Mouse (Mus musculus): ENCODE measurements around the gene Megf11. TPM values are rescaled to one million over a fixed set of nuclear protein-coding genes. Genes with fewer than 3 reads are reported as not detected.
A peak's percentile ranks its signal among the peaks of the same experiment; 100 is the strongest.

Megf11 gene
- total RNA-seq, 2 experiments from 2014 or later = 14.1 to 18.5 TPM

GRCm38 (mm10) chr9:64570448-64570847 is 185.0 kb downstream of the Megf11 start:
- no peak for TF ChIP-seq CTCF (conservative IDR thresholded peaks at IDR 0.05)
- Histone ChIP-seq H3K27ac (no peak overlapping the region), H3K4me3 (no peak overlapping the region)
- DNase-seq (ENCODE audit: low spot score in 2 of 2) = no peak

- H3K4me3 ChIP-seq = no peak overlapping the region
- no peak for TF ChIP-seq CTCF (conservative IDR thresholded peaks at IDR 0.05)
- H3K27ac ChIP-seq = no peak overlapping the region
- no peak for DNase-seq (ENCODE audit: low spot score in 2 of 2)
Measured at GRCm38 (mm10) chr9:64571091-64571490, 185.7 kb downstream of the Megf11 start.

- Histone ChIP-seq H3K4me3 (no peak overlapping the region), H3K27ac (0 out of 2 replicates have a peak overlapping the region, but pooled peaks have one; percentile 5)
- DNase-seq (ENCODE audit: low spot score in 2 of 2) = no peak
- TF ChIP-seq CTCF (conservative IDR thresholded peaks at IDR 0.05) = no peak
Measured at GRCm38 (mm10) chr9:64572629-64573190, 187.3 kb downstream of the Megf11 start.

- no peak for TF ChIP-seq CTCF (conservative IDR thresholded peaks at IDR 0.05)
- Histone ChIP-seq H3K4me3 (no peak overlapping the region), H3K27ac (no peak overlapping the region)
- no peak for DNase-seq (ENCODE audit: low spot score in 2 of 2)
Measured at GRCm38 (mm10) chr9:64575658-64576057, 190.2 kb downstream of the Megf11 start.

- Histone ChIP-seq H3K27ac (no peak overlapping the region), H3K4me3 (no peak overlapping the region)
- no peak for TF ChIP-seq CTCF (conservative IDR thresholded peaks at IDR 0.05)
- no peak for DNase-seq (ENCODE audit: low spot score in 2 of 2)
Measured at GRCm38 (mm10) chr9:64576143-64576878, 190.9 kb downstream of the Megf11 start.

- no peak overlapping the region for H3K27ac ChIP-seq
Measured at GRCm38 (mm10) chr9:64577156-64577555, 191.7 kb downstream of the Megf11 start.

GRCm38 (mm10) chr9:64578014-64578413 is 192.6 kb downstream of the Megf11 start:
- Histone ChIP-seq H3K27ac (no peak overlapping the region), H3K4me3 (no peak overlapping the region)
- DNase-seq (ENCODE audit: low spot score in 2 of 2) = no peak
- no peak for TF ChIP-seq CTCF (conservative IDR thresholded peaks at IDR 0.05)

More at GRCm38 (mm10) chr9:64577156-64577555, 191.7 kb downstream of the Megf11 start:
- H3K4me3 ChIP-seq = no peak overlapping the region
- DNase-seq (ENCODE audit: low spot score in 2 of 2) = no peak
- TF ChIP-seq CTCF (conservative IDR thresholded peaks at IDR 0.05) = no peak

- no peak for DNase-seq (ENCODE audit: low spot score in 2 of 2)
- no peak overlapping the region for H3K4me3 ChIP-seq
- no peak for TF ChIP-seq CTCF (conservative IDR thresholded peaks at IDR 0.05)
- H3K27ac ChIP-seq = no peak overlapping the region
Measured at GRCm38 (mm10) chr9:64579306-64579705, 193.9 kb downstream of the Megf11 start.

- no peak for TF ChIP-seq CTCF (conservative IDR thresholded peaks at IDR 0.05)
- H3K4me3 ChIP-seq = no peak overlapping the region
Measured at GRCm38 (mm10) chr9:64586292-64586691, 200.9 kb downstream of the Megf11 start.

GRCm38 (mm10) chr9:64587991-64588390 is 202.6 kb downstream of the Megf11 start:
- H3K27ac ChIP-seq = no peak overlapping the region
- no peak for TF ChIP-seq CTCF (conservative IDR thresholded peaks at IDR 0.05)
- no peak for DNase-seq (ENCODE audit: low spot score in 2 of 2)
- no peak overlapping the region for H3K4me3 ChIP-seq

More at GRCm38 (mm10) chr9:64586292-64586691, 200.9 kb downstream of the Megf11 start:
- no peak for DNase-seq (ENCODE audit: low spot score in 2 of 2)
- H3K27ac ChIP-seq = no peak overlapping the region

GRCm38 (mm10) chr9:64590634-64591041 is 205.2 kb downstream of the Megf11 start:
- no peak for TF ChIP-seq CTCF (conservative IDR thresholded peaks at IDR 0.05)
- Histone ChIP-seq H3K4me3 (no peak overlapping the region), H3K27ac (no peak overlapping the region)
- no peak for DNase-seq (ENCODE audit: low spot score in 2 of 2)

- Histone ChIP-seq H3K27ac (no peak overlapping the region), H3K4me3 (no peak overlapping the region)
- peak; percentile 23; the same call in 1 of the 2 replicates for TF ChIP-seq CTCF (conservative IDR thresholded peaks at IDR 0.05)
- DNase-seq (ENCODE audit: low spot score in 2 of 2) = no peak
Measured at GRCm38 (mm10) chr9:64591436-64591835, 206.0 kb downstream of the Megf11 start.

- Histone ChIP-seq H3K27ac (no peak overlapping the region), H3K4me3 (no peak overlapping the region)
- no peak for DNase-seq (ENCODE audit: low spot score in 2 of 2)
- TF ChIP-seq CTCF (conservative IDR thresholded peaks at IDR 0.05) = no peak
Measured at GRCm38 (mm10) chr9:64594442-64594841, 209.0 kb downstream of the Megf11 start.

- no peak for TF ChIP-seq CTCF (conservative IDR thresholded peaks at IDR 0.05)
- H3K4me3 ChIP-seq = no peak overlapping the region
- H3K27ac ChIP-seq = no peak overlapping the region
- DNase-seq (ENCODE audit: low spot score in 2 of 2) = no peak
Measured at GRCm38 (mm10) chr9:64598427-64598826, 213.0 kb downstream of the Megf11 start.
